Mouse (Mus musculus) stomach, embryonic 14.5 days (tissue): ENCODE measurements around the gene Olfr523. TPM values are rescaled to one million over a fixed set of nuclear protein-coding genes. Genes with fewer than 3 reads are reported as not detected.

Source experiments
- ATAC-seq: fragments of 200-750 bp; cut with Nextera tagmentation; 2 replicates; pipeline ENCODE4 v1.8.0; 2017; ENCODE audit warnings: low read depth, moderate TSS enrichment; ENCODE audit not compliant: insufficient number of reproducible peaks, insufficient read depth, low FRiP score
- H3K27ac ChIP-seq: fragments of 300-500 bp; sonication (generic); 2 replicates; pipeline ENCODE4 v1.5.1; 2014; ENCODE audit warnings: mild to moderate bottlenecking, low read length, moderate library complexity, mixed read lengths
- H3K27me3 ChIP-seq: fragments of 300-500 bp; sonication (generic); 2 replicates; pipeline ENCODE4 v1.6.1; 2014; ENCODE audit warnings: low read length, control low read depth, mixed read lengths; ENCODE audit not compliant: control insufficient read depth, insufficient read depth
- H3K36me3 ChIP-seq: fragments of 300-500 bp; sonication (generic); 2 replicates; pipeline ENCODE4 v1.6.1; 2014; ENCODE audit warnings: mild to moderate bottlenecking, control low read depth, low read length, moderate library complexity, mixed read lengths; ENCODE audit not compliant: control insufficient read depth, insufficient read depth
- H3K4me1 ChIP-seq: fragments of 300-500 bp; sonication (generic); 2 replicates; pipeline ENCODE4 v1.6.1; 2014; ENCODE audit warnings: low read length, control low read depth, mixed read lengths; ENCODE audit not compliant: control insufficient read depth, insufficient read depth
- H3K4me2 ChIP-seq: fragments of 300-500 bp; sonication (generic); replicated peaks from 2 replicates; pipeline ENCODE4 v1.6.1; 2014; ENCODE audit warnings: low read depth, low read length, control low read depth
- H3K4me3 ChIP-seq: fragments of 300-500 bp; sonication (generic); 2 replicates; pipeline ENCODE4 v1.5.1; 2014; ENCODE audit warnings: low read depth, low read length, control low read depth
- H3K9ac ChIP-seq: fragments of 300-500 bp; sonication (generic); replicated peaks from 2 replicates; pipeline ENCODE4 v1.6.1; 2014; ENCODE audit warnings: low read depth, mild to moderate bottlenecking, control low read depth, low read length, moderate library complexity, mixed read lengths
- H3K9me3 ChIP-seq: fragments of 300-500 bp; sonication (generic); 2 replicates; pipeline ENCODE4 v1.6.1; 2016; ENCODE audit warnings: low read depth, low read length, control low read depth; ENCODE audit not compliant: control insufficient read depth
- WGBS: fragments of 180-500 bp; shearing (Covaris S2); extraction: QIAGEN DNeasy Blood & Tissue Kit; methylation state at CpG from one replicate; pipeline ENCODE4 v1.1.7; 2014; 5-methylcytosine and 5-hydroxymethylcytosine counted together
- polyA plus RNA-seq: library from polyadenylated mRNA; unstranded; fragments of >200 nt; fragmentation: Nextera tagmentation; extraction: Ambion mirVana; gene quantifications from 2 replicates; pipeline ENCODE4 v1.2.1, GENCODE M21; 2014

Olfr523 gene
- polyA plus RNA-seq, 1 experiment from 2014 or later, result not detected

GRCm38 (mm10) chr7:140186646-140187620 is 13.9 kb downstream of the Olfr523 start:
- no peak overlapping the region for H3K4me2 ChIP-seq
- H3K36me3 ChIP-seq, result no peaks in the 10 kb centered on the region
- no peaks in the 10 kb centered on the region for H3K27me3 ChIP-seq
- no peaks in the 10 kb centered on the region for H3K4me1 ChIP-seq
- H3K9ac ChIP-seq, result no peak overlapping the region
- WGBS, result 65% methylated on average over 18 of the region's 18 CpGs
- no peak for ATAC-seq
- no peak overlapping the region for H3K4me3 ChIP-seq
- H3K9me3 ChIP-seq, result no peaks in the 10 kb centered on the region
- H3K27ac ChIP-seq, result no peak overlapping the region

GRCm38 (mm10) chr7:140187721-140188390 is 14.8 kb downstream of the Olfr523 start:
- no peaks in the 10 kb centered on the region for H3K9me3 ChIP-seq
- no peak overlapping the region for H3K27ac ChIP-seq
- no peak overlapping the region for H3K4me2 ChIP-seq
- H3K9ac ChIP-seq, result no peak overlapping the region
- H3K4me3 ChIP-seq, result no peak overlapping the region
- H3K4me1 ChIP-seq, result no peaks in the 10 kb centered on the region
- no peak for ATAC-seq
- H3K27me3 ChIP-seq, result no peaks in the 10 kb centered on the region
- 86% methylated on average over 7 of the region's 7 CpGs for WGBS
- H3K36me3 ChIP-seq, result no peaks in the 10 kb centered on the region

- H3K4me3 ChIP-seq, result no peak overlapping the region
- H3K36me3 ChIP-seq, result no peaks in the 10 kb centered on the region
- H3K4me1 ChIP-seq, result no peaks in the 10 kb centered on the region
- WGBS, result 58% methylated on average over 4 of the region's 4 CpGs
- H3K9ac ChIP-seq, result no peak overlapping the region
- no peak for ATAC-seq
- H3K4me2 ChIP-seq, result no peak overlapping the region
- no peaks in the 10 kb centered on the region for H3K27me3 ChIP-seq
- H3K9me3 ChIP-seq, result no peaks in the 10 kb centered on the region
- H3K27ac ChIP-seq, result no peak overlapping the region
Measured at GRCm38 (mm10) chr7:140188391-140189328, 15.6 kb downstream of the Olfr523 start.

- Histone ChIP-seq H3K27ac (no peak overlapping the region), H3K27me3 (no peaks in the 10 kb centered on the region), H3K4me3 (no peak overlapping the region), H3K9ac (no peak overlapping the region), H3K9me3 (no peaks in the 10 kb centered on the region), H3K4me2 (no peak overlapping the region), H3K4me1 (no peaks in the 10 kb centered on the region), H3K36me3 (no peaks in the 10 kb centered on the region)
- no peak for ATAC-seq
- 87% methylated on average over 1 of the region's 1 CpGs for WGBS
Measured at GRCm38 (mm10) chr7:140190435-140190834, 17.4 kb downstream of the Olfr523 start.

- Histone ChIP-seq H3K4me1 (no peaks in the 10 kb centered on the region), H3K27ac (no peak overlapping the region), H3K36me3 (no peaks in the 10 kb centered on the region), H3K9me3 (no peaks in the 10 kb centered on the region), H3K4me2 (no peak overlapping the region), H3K4me3 (no peak overlapping the region), H3K27me3 (no peaks in the 10 kb centered on the region), H3K9ac (no peak overlapping the region)
- no peak for ATAC-seq
- WGBS, result 42% methylated on average over 2 of the region's 2 CpGs
Measured at GRCm38 (mm10) chr7:140192445-140192844, 19.4 kb downstream of the Olfr523 start.

- 75% methylated on average over 2 of the region's 2 CpGs for WGBS
Measured at GRCm38 (mm10) chr7:140192851-140193250, 19.8 kb downstream of the Olfr523 start.

GRCm38 (mm10) chr7:140194031-140194430 is 21.0 kb downstream of the Olfr523 start:
- Histone ChIP-seq H3K9me3 (no peaks in the 10 kb centered on the region), H3K36me3 (no peaks in the 10 kb centered on the region), H3K4me2 (no peak overlapping the region), H3K27ac (no peak overlapping the region), H3K4me3 (no peak overlapping the region), H3K9ac (no peak overlapping the region), H3K4me1 (no peaks in the 10 kb centered on the region), H3K27me3 (no peaks in the 10 kb centered on the region)
- WGBS, result 83% methylated on average over 4 of the region's 4 CpGs
- no peak for ATAC-seq

More at GRCm38 (mm10) chr7:140192851-140193250, 19.8 kb downstream of the Olfr523 start:
- Histone ChIP-seq H3K27me3 (no peaks in the 10 kb centered on the region), H3K9ac (no peak overlapping the region), H3K4me3 (no peak overlapping the region), H3K36me3 (no peaks in the 10 kb centered on the region), H3K27ac (no peak overlapping the region), H3K4me2 (no peak overlapping the region), H3K4me1 (no peaks in the 10 kb centered on the region), H3K9me3 (no peaks in the 10 kb centered on the region)
- ATAC-seq, result no peak

GRCm38 (mm10) chr7:140196002-140196401 is 23.0 kb downstream of the Olfr523 start:
- H3K4me1 ChIP-seq, result no peaks in the 10 kb centered on the region
- no peak overlapping the region for H3K4me3 ChIP-seq
- ATAC-seq, result no peak
- no peak overlapping the region for H3K4me2 ChIP-seq
- no peak overlapping the region for H3K9ac ChIP-seq
- no peaks in the 10 kb centered on the region for H3K9me3 ChIP-seq
- H3K27ac ChIP-seq, result no peak overlapping the region
- H3K27me3 ChIP-seq, result no peaks in the 10 kb centered on the region
- H3K36me3 ChIP-seq, result no peaks in the 10 kb centered on the region
- WGBS, result 80% methylated on average over 8 of the region's 8 CpGs
